Mouse (Mus musculus) cerebellum, adult 2 months (tissue): ENCODE results near the gene Ctps.

ENCODE experiments used
- CTCF ChIP-seq: fragments of 200-500 bp; IDR thresholded peaks from 2 replicates; pipeline ENCODE4 v1.5.1; 2011; ENCODE audit warnings: low read depth, mild to moderate bottlenecking, control low read depth, low read length, moderate library complexity, borderline replicate concordance; ENCODE audit not compliant: insufficient read depth
- POLR2A ChIP-seq: fragments of 200-500 bp; IDR thresholded peaks from 2 replicates; pipeline ENCODE4 v1.6.1; 2011; ENCODE audit warnings: low read length, control low read depth, borderline replicate concordance; ENCODE audit not compliant: insufficient read depth

- TF ChIP-seq CTCF (no peak), POLR2A (no peak)
Measured at GRCm38 (mm10) chr4:120538664-120539063, 31.4 kb downstream of the Ctps start.
